Mouse (Mus musculus): ENCODE results near the gene Rapgef5. TPM values are rescaled to one million over a fixed set of nuclear protein-coding genes. Genes with fewer than 3 reads are reported as not detected.
A peak's percentile ranks its signal among the peaks of the same experiment; 100 is the strongest.

Rapgef5 gene
- total and polyA plus RNA-seq, 3 experiments = 4.2 to 6.8 (median 4.8) TPM

DNA sequence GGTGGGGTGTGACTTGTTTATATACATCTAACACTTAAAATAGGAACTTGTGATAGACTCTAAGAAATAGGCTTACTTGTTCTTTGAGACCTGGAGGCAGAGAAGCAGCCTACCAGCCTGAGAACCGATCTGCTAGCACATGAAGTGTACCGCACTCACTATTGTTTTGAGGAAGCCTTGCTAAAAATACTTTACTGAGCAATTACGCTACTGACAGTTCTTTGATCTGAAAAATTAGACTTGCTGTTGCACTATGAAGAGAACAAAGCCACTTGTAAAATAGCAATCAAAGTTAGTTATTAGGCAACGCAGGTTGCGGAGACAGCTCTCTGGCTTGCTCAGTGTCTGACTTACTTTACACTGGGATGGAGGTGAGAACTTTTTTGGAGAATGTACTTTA lies 37.1 kb downstream of the Rapgef5 start:
- peak overlapping the region; percentile 62; the same call in 1 of the 2 replicates for H3K4me2 ChIP-seq (ENCODE audit: insufficient read depth, low read depth, poor library complexity, severe bottlenecking)
- H3K4me3 ChIP-seq (replicated peaks in 1 of 3; ENCODE audit: low read depth in 2 of 3, low read length in 2 of 3, poor library complexity in 1 of 3) = no peak overlapping the region
- no peaks in the 10 kb centered on the region for H3K36me3 ChIP-seq (replicated peaks in 1 of 2; ENCODE audit: control insufficient read depth in 1 of 2, insufficient read depth in 1 of 2, low read length in 1 of 2)
- H3K27ac ChIP-seq (ENCODE audit: insufficient read depth, low read depth) = no peak overlapping the region
- peak; percentile 56; the same call in 1 of the 2 replicates for TF ChIP-seq EP300 (IDR thresholded peaks at IDR 0.05; ENCODE audit: low read length)
- TF ChIP-seq MEF2A (IDR thresholded peaks at IDR 0.05; ENCODE audit: borderline replicate concordance, low read depth, low read length) = peak; percentile 84; the same call in 1 of the 2 replicates
- no peak for TF ChIP-seq PAX5 (IDR thresholded peaks at IDR 0.05; ENCODE audit: low read length)
- 0 out of 2 replicates have a peak, but pooled peaks have one; percentile 21 for TF ChIP-seq BHLHE40 (IDR thresholded peaks at IDR 0.05; ENCODE audit: low read depth, low read length)
- TF ChIP-seq CHD1 (IDR thresholded peaks at IDR 0.05; ENCODE audit: low read depth, low read length) = no peak
- TF ChIP-seq E2F4 (IDR thresholded peaks at IDR 0.05; ENCODE audit: insufficient replicate concordance, low read depth, low read length) = no peak
- TF ChIP-seq IRF4 (IDR thresholded peaks at IDR 0.05; ENCODE audit: low read depth, low read length) = peak; percentile 81
- TF ChIP-seq JUND (conservative IDR thresholded peaks at IDR 0.05; ENCODE audit: low read depth, low read length) = 0 out of 2 replicates have a peak, but pooled peaks have one; percentile 20
- in situ Hi-C loops (cut with MboI; ENCODE audit: low pct_ligation_motif_present, low pct_unique_long_range_greater_than_20kb, low sequenced_read_pairs) (loop anchor here (25.0 kb wide), 1 partner anchor 116 kb away; no protein-coding TSS in a partner anchor), dilution Hi-C loops (cut with MboI; ENCODE audit: extremely low pct_ligation_motif_present, extremely low pct_unique_long_range_greater_than_20kb, low sequenced_read_pairs) (no loop called here)
- H3K27me3 ChIP-seq (replicated peaks) = no peaks in the 10 kb centered on the region
- H3K79me2 ChIP-seq (replicated peaks; ENCODE audit: control insufficient read depth, extremely low read depth, insufficient read depth, poor library complexity, severe bottlenecking) = no peaks in the 10 kb centered on the region
- H3K9me3 ChIP-seq (replicated peaks; ENCODE audit: low read length) = no peaks in the 10 kb centered on the region
- DNase-seq (ENCODE audit: extremely low read depth) = no peak
- peaks cover 17 to 23% of the 10 kb centered on the region in 2 experiments; a peak in 3 of 4 replicates for H3K4me1 ChIP-seq (ENCODE audit: control insufficient read depth in 1 of 2, insufficient read depth in 2 of 2)
- H3K9ac ChIP-seq (ENCODE audit: insufficient read depth, low read depth) = no peak overlapping the region

DNA sequence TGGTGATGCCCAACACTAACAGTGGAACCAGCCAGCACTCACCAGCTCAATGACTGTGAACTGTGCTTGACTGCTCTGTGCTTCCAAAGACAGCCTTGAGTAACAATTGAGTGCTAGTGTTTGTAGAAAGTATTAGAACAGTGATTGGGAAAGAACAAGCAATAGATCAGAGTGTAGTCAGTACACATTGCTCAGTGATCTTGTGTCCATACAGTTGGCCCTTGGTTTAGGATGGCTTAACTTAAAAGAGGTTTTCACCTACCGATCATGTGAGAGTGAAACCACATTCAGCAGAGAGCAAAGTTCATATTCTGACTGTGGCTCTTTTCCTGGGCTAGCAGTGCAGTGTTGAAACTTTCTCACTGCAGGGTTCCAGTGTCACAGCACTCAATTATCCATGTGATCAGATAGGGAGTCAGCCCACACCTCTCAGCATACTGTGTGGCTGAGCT lies 38.4 kb downstream of the Rapgef5 start:
- TF ChIP-seq NELFE (IDR thresholded peaks at IDR 0.05; ENCODE audit: low read depth, low read length) (no peak), E2F4 (IDR thresholded peaks at IDR 0.05; ENCODE audit: insufficient replicate concordance, low read depth, low read length) (no peak), RAD21 (IDR thresholded peaks at IDR 0.05; ENCODE audit: low read depth, low read length) (no peak), ZMIZ1 (IDR thresholded peaks at IDR 0.05; ENCODE audit: low read depth, low read length) (no peak), UBTF (IDR thresholded peaks at IDR 0.05; ENCODE audit: low read depth, low read length) (no peak), ELF1 (IDR thresholded peaks at IDR 0.05; ENCODE audit: low read depth, low read length) (no peak)
- dilution Hi-C loops (cut with MboI; ENCODE audit: extremely low pct_ligation_motif_present, extremely low pct_unique_long_range_greater_than_20kb, low sequenced_read_pairs) = no loop called here

More for the DNA sequence above, 38.4 kb downstream of the Rapgef5 start:
- H3K9ac ChIP-seq (ENCODE audit: insufficient read depth, low read depth) = no peak overlapping the region
- no peak overlapping the region for H3K4me3 ChIP-seq (replicated peaks in 1 of 3; ENCODE audit: low read depth in 2 of 3, low read length in 2 of 3, poor library complexity in 1 of 3)
- H3K4me2 ChIP-seq (ENCODE audit: insufficient read depth, low read depth, poor library complexity, severe bottlenecking) = peak overlapping the region; percentile 3; the same call in 1 of the 2 replicates
- H3K27ac ChIP-seq (ENCODE audit: insufficient read depth, low read depth) = no peak overlapping the region
- H3K4me1 ChIP-seq (ENCODE audit: control insufficient read depth in 1 of 2, insufficient read depth in 2 of 2) = peaks cover 17 to 30% of the 10 kb centered on the region in 2 experiments; a peak in 3 of 4 replicates
- no peaks in the 10 kb centered on the region for H3K36me3 ChIP-seq (replicated peaks in 1 of 2; ENCODE audit: control insufficient read depth in 1 of 2, insufficient read depth in 1 of 2, low read length in 1 of 2)
- H3K9me3 ChIP-seq (replicated peaks; ENCODE audit: low read length) = no peaks in the 10 kb centered on the region
- no peak for DNase-seq (ENCODE audit: extremely low read depth)
- H3K27me3 ChIP-seq (replicated peaks) = no peaks in the 10 kb centered on the region
- no peaks in the 10 kb centered on the region for H3K79me2 ChIP-seq (replicated peaks; ENCODE audit: control insufficient read depth, extremely low read depth, insufficient read depth, poor library complexity, severe bottlenecking)
- in situ Hi-C loops (cut with MboI; ENCODE audit: low pct_ligation_motif_present, low pct_unique_long_range_greater_than_20kb, low sequenced_read_pairs) = loop anchor here (25.0 kb wide), 1 partner anchor 117 kb away; no protein-coding TSS in a partner anchor

Measured in CH12.LX (cell line).